Mouse (Mus musculus) WW6 (cell line): ENCODE measurements at regions not wholly inside any gene's neighbourhood (a gene's known extent, or its start where the extent isn't known, plus 50 kb on each side); places are given as distances from the start of the nearest gene placed in this dataset.

ENCODE experiments used
- DNase-seq: peaks from one replicate; pipeline ENCODE4 v3.0.0-alpha.2; 2013; ENCODE audit warnings: low read depth, low spot score

DNA sequence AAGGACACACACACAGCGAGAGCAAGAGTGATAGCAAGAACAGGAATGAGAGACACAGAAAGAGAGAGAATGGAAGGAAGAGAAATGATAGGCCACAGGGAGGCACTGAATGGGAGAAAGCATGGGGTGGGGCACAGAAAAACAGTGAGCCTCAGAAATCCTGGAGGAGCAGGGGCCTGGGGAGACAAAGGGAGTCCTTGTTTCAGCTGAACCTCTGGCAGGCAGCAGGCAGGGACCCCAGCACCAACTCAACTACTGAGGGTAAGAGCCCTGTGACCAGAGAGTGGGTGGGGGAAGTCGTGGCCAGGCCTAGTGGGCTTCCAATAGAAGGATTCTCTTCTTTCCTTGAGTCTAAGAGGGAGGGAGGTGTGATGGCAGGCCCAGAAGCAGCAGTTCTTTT lies 54.3 kb upstream of the Mvb12b start:
- DNase-seq: no peak

DNA sequence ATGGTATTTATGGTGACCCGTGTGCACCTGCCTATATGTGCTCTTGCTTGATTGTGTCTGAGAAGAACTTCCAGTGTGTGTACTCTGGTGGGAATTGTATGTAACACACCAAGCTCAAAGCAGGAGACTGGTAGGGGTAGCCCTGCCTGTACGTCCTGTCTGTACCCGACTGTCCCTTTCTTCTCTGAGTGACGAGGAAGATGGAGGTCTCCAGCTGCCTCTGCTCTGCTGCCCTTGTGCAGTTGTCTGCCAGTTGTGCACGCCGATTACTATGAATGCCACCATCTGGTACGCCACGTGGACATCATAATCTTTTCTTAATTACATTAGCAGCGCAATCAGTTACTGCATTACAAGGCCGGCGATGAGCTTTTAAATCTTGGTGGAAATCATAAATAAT lies 53.6 kb upstream of the Mvb12b start:
- DNase-seq: no peak

DNA sequence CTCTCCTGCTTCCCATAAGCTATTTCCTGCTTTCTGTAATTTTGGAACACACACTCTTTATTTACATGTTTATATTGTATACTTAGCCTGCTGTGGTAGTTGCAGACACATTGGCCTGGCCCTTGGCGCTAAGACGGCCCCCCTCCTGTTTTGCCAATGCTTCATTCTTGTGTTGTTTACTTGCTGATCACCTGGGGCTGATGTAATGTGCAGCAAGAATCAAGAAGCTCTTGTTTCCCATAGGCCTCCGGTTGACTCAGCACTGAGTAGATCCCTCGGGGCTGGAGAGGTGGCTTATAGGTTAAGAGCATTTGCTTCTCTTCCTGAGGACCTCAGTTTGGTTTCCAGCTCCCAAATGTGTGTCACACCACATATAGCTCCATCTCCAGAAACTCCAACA lies 52.1 kb upstream of the Mvb12b start:
- no peak for DNase-seq
